Mouse (Mus musculus) MEL (cell line): ENCODE measurements around the gene Fbf1.

ENCODE experiments used
- BHLHE40 ChIP-seq: IDR thresholded peaks from 2 replicates; pipeline ENCODE4 v1.6.1; 2012; ENCODE audit warnings: low read depth, mild to moderate bottlenecking, inconsistent platforms, low read length, improper control_type of control experiment, borderline replicate concordance
- CTCF ChIP-seq, 3 experiments: IDR thresholded peaks in 2 of 3; conservative IDR thresholded peaks in 1 of 3; 2 replicates each; pipeline ENCODE4 v1.5.1; 2011 to 2012; ENCODE audit warnings: low read length in 3 of 3, low read depth in 2 of 3, mild to moderate bottlenecking in 2 of 3, improper control_type of control experiment in 1 of 3, inconsistent platforms in 1 of 3, mixed read lengths in 1 of 3, moderate library complexity in 1 of 3; ENCODE audit not compliant: control insufficient read depth in 1 of 3, insufficient read depth in 1 of 3, poor library complexity in 1 of 3, severe bottlenecking in 1 of 3
- EP300 ChIP-seq, 2 experiments: IDR thresholded peaks; 2 replicates each; pipeline ENCODE4 v1.6.1; 2011; ENCODE audit warnings: improper control_type of control experiment in 2 of 2, low read length in 2 of 2, low read depth in 1 of 2, mild to moderate bottlenecking in 1 of 2
- MYC ChIP-seq: IDR thresholded peaks from 2 replicates; pipeline ENCODE4 v1.6.1; 2011; ENCODE audit warnings: low read depth, mild to moderate bottlenecking, low read length, improper control_type of control experiment, moderate library complexity
- POLR2A ChIP-seq, 2 experiments: IDR thresholded peaks; 2 replicates each; pipeline ENCODE4 v1.6.1; 2011 to 2012; ENCODE audit warnings: low read length in 2 of 2, mild to moderate bottlenecking in 2 of 2, control low read depth in 1 of 2, improper control_type of control experiment in 1 of 2, low read depth in 1 of 2, moderate library complexity in 1 of 2; ENCODE audit not compliant: control insufficient read depth in 1 of 2, insufficient read depth in 1 of 2, poor library complexity in 1 of 2
- USF2 ChIP-seq, 2 experiments: IDR thresholded peaks; 2 replicates each; pipeline ENCODE4 v1.6.1; 2011 to 2012; ENCODE audit warnings: improper control_type of control experiment in 2 of 2, low read length in 2 of 2, borderline replicate concordance in 1 of 2, inconsistent platforms in 1 of 2, low read depth in 1 of 2, mild to moderate bottlenecking in 1 of 2; ENCODE audit not compliant: insufficient read depth in 1 of 2
- ZC3H11A ChIP-seq: IDR thresholded peaks from 2 replicates; pipeline ENCODE4 v1.6.1; 2012; ENCODE audit warnings: low read depth, mild to moderate bottlenecking, inconsistent platforms, low read length, improper control_type of control experiment
- ZKSCAN1 ChIP-seq: IDR thresholded peaks from 2 replicates; pipeline ENCODE4 v1.6.1; 2012; ENCODE audit warnings: low read depth, mild to moderate bottlenecking, inconsistent platforms, low read length, improper control_type of control experiment, moderate library complexity

DNA sequence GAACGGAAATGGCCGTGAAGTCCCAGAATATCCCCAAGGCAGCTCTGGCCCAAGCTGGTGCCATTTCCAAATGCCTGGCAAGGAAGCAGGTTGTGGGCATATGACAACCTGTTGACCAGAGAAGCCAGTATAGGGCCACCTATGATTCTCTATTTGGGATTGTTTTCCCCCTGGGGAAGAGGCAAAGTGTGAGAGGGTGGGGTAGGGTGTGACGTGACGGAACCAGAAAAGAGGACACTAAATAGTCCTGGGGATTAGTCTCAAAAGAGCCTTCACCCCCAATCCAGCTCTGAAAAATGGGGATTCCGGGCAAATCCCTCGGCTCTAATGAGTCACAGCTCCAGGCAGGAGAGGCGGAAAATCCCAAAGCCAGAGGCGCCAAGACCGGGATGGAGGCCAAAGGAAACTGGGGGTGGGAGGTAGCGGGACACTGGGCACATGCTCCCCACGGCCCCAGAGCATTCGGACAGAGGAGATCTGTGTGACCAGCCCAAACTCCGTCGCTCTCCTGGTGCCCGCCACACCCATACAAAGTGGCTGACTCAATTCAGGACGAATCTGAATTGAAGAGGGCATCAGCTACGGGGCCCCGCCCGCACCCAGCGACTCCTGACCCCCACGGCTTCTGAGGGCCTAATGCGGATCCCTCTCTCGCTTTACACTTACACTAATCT lies 59.4 kb downstream of the Fbf1 start:
- TF ChIP-seq CTCF (IDR thresholded peaks at IDR 0.05 in 2 of 3, conservative IDR thresholded peaks at IDR 0.05 in 1 of 3; ENCODE audit: control insufficient read depth in 1 of 3, insufficient read depth in 1 of 3, low read depth in 2 of 3, low read length in 3 of 3, poor library complexity in 1 of 3, severe bottlenecking in 1 of 3) (no peak), EP300 (IDR thresholded peaks at IDR 0.05; ENCODE audit: low read depth in 1 of 2, low read length in 2 of 2) (no peak), MYC (no peak), POLR2A (IDR thresholded peaks at IDR 0.05; ENCODE audit: control insufficient read depth in 1 of 2, insufficient read depth in 1 of 2, low read depth in 1 of 2, low read length in 2 of 2, poor library complexity in 1 of 2) (no peak), ZKSCAN1 (no peak), USF2 (IDR thresholded peaks at IDR 0.05; ENCODE audit: borderline replicate concordance in 1 of 2, insufficient read depth in 1 of 2, low read depth in 1 of 2, low read length in 2 of 2) (no peak), ZC3H11A (no peak), BHLHE40 (no peak)
